17 mouse cellular contexts compared by ENCODE assay signal in the genomic region with DNA sequence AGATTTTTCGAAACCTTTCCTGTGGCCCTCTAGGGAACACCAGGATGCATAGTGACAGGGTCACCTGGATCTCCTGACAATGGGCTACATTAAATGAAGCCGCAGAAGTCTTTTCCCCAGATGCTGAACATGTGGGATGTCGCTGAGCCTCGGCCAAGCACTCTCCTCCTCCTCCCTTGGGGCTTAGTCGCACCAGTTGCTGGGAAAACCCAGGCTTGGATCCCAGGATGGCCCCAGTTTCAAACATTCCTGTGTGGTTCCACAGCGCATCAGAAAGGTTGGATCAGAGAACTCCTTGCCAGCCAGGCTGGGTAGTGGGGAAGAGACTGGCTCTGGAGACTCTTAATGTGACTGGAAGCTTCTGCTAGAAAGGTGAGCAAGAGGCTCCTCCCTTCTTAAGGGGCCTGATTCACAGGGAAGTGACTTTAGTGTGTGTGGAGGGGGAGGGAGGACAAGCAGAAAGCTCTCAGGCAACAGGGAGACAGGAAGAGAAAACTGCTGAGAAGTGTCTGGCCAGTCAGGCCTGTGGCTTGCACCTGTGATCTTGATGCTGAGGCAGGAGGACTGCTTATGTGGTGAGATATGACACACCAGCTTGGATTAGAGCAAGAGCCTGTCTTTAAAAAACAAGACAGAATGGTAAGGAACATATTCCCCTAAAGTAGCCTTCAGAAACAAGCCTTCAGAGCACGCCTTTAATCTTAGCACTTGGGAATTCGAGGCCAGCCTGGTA. TPM values are rescaled to one million over a fixed set of nuclear protein-coding genes. Genes with fewer than 3 reads are reported as not detected.
DNase-seq lines count a peak whose midpoint lies in the region; ATAC-seq lines count a peak whose summit lies in the region.
"Had no signal": no experiment of that assay in that cellular context is flagged by ENCODE, and none has a peak within 500 bp of the region (broad histone marks: within the 10 kb centered on the region; RNA-seq: fewer than 3 reads in every experiment).

No protein-coding gene starts in this region.

- H3K4me2 ChIP-seq in limb, embryonic 13.5 days (replicated peaks): no peak overlapping the region
- no peak overlapping the region for H3K4me2 ChIP-seq in stomach, embryonic 15.5 days
- H3K4me2 ChIP-seq: embryonic facial prominence, embryonic 12.5 days; forebrain, embryonic 12.5 days; midbrain, embryonic 11.5 days had no signal

- H3K36me3 ChIP-seq in limb, embryonic 13.5 days: peaks cover 27% of the 10 kb centered on the region
- peaks cover 65% of the 10 kb centered on the region for H3K36me3 ChIP-seq in limb, embryonic 10.5 days
- H3K36me3 ChIP-seq in stomach, embryonic 15.5 days: no peaks in the 10 kb centered on the region

- WGBS in limb, embryonic 13.5 days: 74% methylated on average over 8 of the region's 8 CpGs
- 86% methylated on average over 8 of the region's 8 CpGs for WGBS in limb, embryonic 10.5 days
- WGBS in stomach, embryonic 15.5 days: 75% methylated on average over 8 of the region's 8 CpGs

- intact Hi-C loops in heart, postnatal 36 days (cut with DNase I): no loop called here

- peak; percentile 94 for DNase-seq in heart, adult 11 months
- DNase-seq in heart, postnatal 36 days: no peak
- DNase-seq in limb, embryonic 10.5 days (ENCODE audit: low spot score): no peak
- DNase-seq in NIH3T3 (ENCODE audit: low read depth): peak; percentile 55
- DNase-seq in adipocyte (ENCODE audit: low spot score): no peak
- DNase-seq: cerebellum, adult 11 months; cerebellum, postnatal 36 days; kidney, adult 11 months; right cerebral cortex, postnatal 25 days had no signal

- no peak overlapping the region for H3K27ac ChIP-seq in limb, embryonic 13.5 days
- H3K27ac ChIP-seq in limb, embryonic 10.5 days: no peak overlapping the region
- peak overlapping the region; percentile 5 for H3K27ac ChIP-seq in stomach, embryonic 15.5 days
- H3K27ac ChIP-seq: forebrain, embryonic 12.5 days; left cerebral cortex, adult 2 months had no signal

- H3K4me1 ChIP-seq in limb, embryonic 13.5 days: peaks cover 70% of the 10 kb centered on the region
- peaks cover 46% of the 10 kb centered on the region for H3K4me1 ChIP-seq in limb, embryonic 10.5 days
- peaks cover 45% of the 10 kb centered on the region for H3K4me1 ChIP-seq in stomach, embryonic 15.5 days

- H3K9ac ChIP-seq in limb, embryonic 13.5 days: peak overlapping the region; percentile 4; the same call in 1 of the 2 replicates
- H3K9ac ChIP-seq in stomach, embryonic 15.5 days: no peak overlapping the region
- H3K9ac ChIP-seq: embryonic facial prominence, embryonic 12.5 days; forebrain, embryonic 12.5 days; lung, embryonic 15.5 days had no signal

- no peaks in the 10 kb centered on the region for H3K27me3 ChIP-seq in limb, embryonic 13.5 days
- H3K27me3 ChIP-seq in limb, embryonic 10.5 days (ENCODE audit: low read depth, poor library complexity, severe bottlenecking): no peaks in the 10 kb centered on the region
- H3K27me3 ChIP-seq in stomach, embryonic 15.5 days (replicated peaks): no peaks in the 10 kb centered on the region
- H3K27me3 ChIP-seq: embryonic facial prominence, embryonic 12.5 days; forebrain, embryonic 12.5 days; lung, embryonic 15.5 days had no signal

- no peak for ATAC-seq in limb, embryonic 13.5 days (ENCODE audit: low FRiP score, low read depth)
- no peak for ATAC-seq in stomach, embryonic 15.5 days (ENCODE audit: insufficient read depth, low FRiP score, low read depth)
- ATAC-seq: activated CD4-positive, CD25-positive, alpha-beta regulatory T cell, adult 4 months had no signal

- no peak overlapping the region for H3K4me3 ChIP-seq in limb, embryonic 13.5 days
- no peak overlapping the region for H3K4me3 ChIP-seq in limb, embryonic 10.5 days
- H3K4me3 ChIP-seq in stomach, embryonic 15.5 days (replicated peaks): no peak overlapping the region
- H3K4me3 ChIP-seq: embryonic facial prominence, embryonic 12.5 days; forebrain, embryonic 12.5 days; left cerebral cortex, adult 2 months; lung, embryonic 15.5 days had no signal

- no peaks in the 10 kb centered on the region for H3K9me3 ChIP-seq in limb, embryonic 13.5 days
- H3K9me3 ChIP-seq in limb, embryonic 10.5 days (replicated peaks): no peaks in the 10 kb centered on the region
- H3K9me3 ChIP-seq in stomach, embryonic 15.5 days: no peaks in the 10 kb centered on the region
- H3K9me3 ChIP-seq: embryonic facial prominence, embryonic 12.5 days; forebrain, embryonic 12.5 days; lung, embryonic 15.5 days had no signal

RNA-seq across cellular contexts. Expression of gene Nckap5l, which starts 18.4 kb away (rescaled TPM):
- total RNA-seq in heart, postnatal 36 days (2021): 1 to 10 TPM; 6.9 to 8.8 TPM
- polyA plus RNA-seq in limb, embryonic 13.5 days (2015; fragmentation: Nextera tagmentation; extraction: Ambion mirVana): 14.0 and 14.1 TPM in 2 replicates
- polyA plus RNA-seq in limb, embryonic 10.5 days (2016; fragmentation: Nextera tagmentation; extraction: Ambion mirVana): 16.3 and 17.4 TPM in 2 replicates
- polyA plus RNA-seq in stomach, embryonic 15.5 days (2015; fragmentation: Nextera tagmentation; extraction: Ambion mirVana): 4.8 and 6.8 TPM in 2 replicates

RNA-seq across cellular contexts. Expression of gene Bcdin3d, which starts 35.4 kb away (rescaled TPM):
- 1 to 10 TPM; 3.2 to 3.4 TPM for total RNA-seq in heart, postnatal 36 days (2021)
- polyA plus RNA-seq in limb, embryonic 13.5 days (2015; fragmentation: Nextera tagmentation; extraction: Ambion mirVana): 17.0 and 19.7 TPM in 2 replicates
- polyA plus RNA-seq in limb, embryonic 10.5 days (2016; fragmentation: Nextera tagmentation; extraction: Ambion mirVana): 15.9 and 19.4 TPM in 2 replicates
- polyA plus RNA-seq in stomach, embryonic 15.5 days (2015; fragmentation: Nextera tagmentation; extraction: Ambion mirVana): 14.8 and 14.9 TPM in 2 replicates

RNA-seq across cellular contexts. Expression of gene Tmbim6, which starts 46.5 kb away (rescaled TPM):
- 100 to 1,000 TPM; 233 to 243 TPM for total RNA-seq in heart, postnatal 36 days (2021)
- 287 and 298 TPM in 2 replicates for polyA plus RNA-seq in limb, embryonic 13.5 days (2015; fragmentation: Nextera tagmentation; extraction: Ambion mirVana)
- polyA plus RNA-seq in limb, embryonic 10.5 days (2016; fragmentation: Nextera tagmentation; extraction: Ambion mirVana): 272 and 296 TPM in 2 replicates
- 425 and 426 TPM in 2 replicates for polyA plus RNA-seq in stomach, embryonic 15.5 days (2015; fragmentation: Nextera tagmentation; extraction: Ambion mirVana)

Comparison
In these comparisons a context has a peak if more than half of its experiments do, and no peak if none do; other contexts are left out.
1. DNase-seq: peak in heart, adult 11 months (single experiment) and NIH3T3 (single experiment); none in heart, postnatal 36 days (0 of 2), limb, embryonic 10.5 days (single experiment) and adipocyte (single experiment).